Mouse (Mus musculus) CH12.LX (cell line): ENCODE data around the gene Pde4b. TPM values are rescaled to one million over a fixed set of nuclear protein-coding genes. Genes with fewer than 3 reads are reported as not detected.
A peak's percentile ranks its signal among the peaks of the same experiment; 100 is the strongest.

Experiments
- DNase-seq: peaks from one replicate; pipeline ENCODE4 v3.0.0-alpha.2; 2013; ENCODE audit errors: extremely low read depth
- H3K27ac ChIP-seq: 2 replicates; pipeline ENCODE4 v1.5.1; 2012; ENCODE audit warnings: low read depth, mild to moderate bottlenecking, control low read depth, moderate library complexity; ENCODE audit not compliant: insufficient read depth
- H3K27me3 ChIP-seq: replicated peaks from 2 replicates; pipeline ENCODE3; 2012; ENCODE audit warnings: inconsistent platforms
- H3K36me3 ChIP-seq, 2 experiments: replicated peaks in 1 of 2; 2 replicates each; pipeline versions ENCODE3 to v1.6.1; 2012; ENCODE audit warnings: inconsistent platforms in 1 of 2, low read length in 1 of 2, mild to moderate bottlenecking in 1 of 2, mixed read lengths in 1 of 2, moderate library complexity in 1 of 2; ENCODE audit not compliant: control insufficient read depth in 1 of 2, insufficient read depth in 1 of 2
- H3K4me1 ChIP-seq, 2 experiments: 2 replicates each; pipeline ENCODE4 v1.6.1; 2012; ENCODE audit warnings: inconsistent platforms in 1 of 2, moderate library complexity in 1 of 2; ENCODE audit not compliant: insufficient read depth in 2 of 2, control insufficient read depth in 1 of 2
- H3K4me2 ChIP-seq: 2 replicates; pipeline ENCODE4 v1.6.1; 2012; ENCODE audit warnings: low read depth, mild to moderate bottlenecking, control low read depth; ENCODE audit not compliant: poor library complexity, insufficient read depth, severe bottlenecking
- H3K4me3 ChIP-seq, 3 experiments: fragments of 150-350 bp in 1 of 3; sonication (generic) in 1 of 3; replicated peaks in 1 of 3; 2 replicates each; pipeline versions ENCODE3 to v1.5.1; 2011 to 2012; ENCODE audit warnings: low read depth in 2 of 3, low read length in 2 of 3, mild to moderate bottlenecking in 2 of 3, moderate library complexity in 2 of 3, control low read depth in 1 of 3, improper control_type of control experiment in 1 of 3, inconsistent platforms in 1 of 3, mixed read lengths in 1 of 3; ENCODE audit not compliant: poor library complexity in 1 of 3
- H3K79me2 ChIP-seq: replicated peaks from 2 replicates; pipeline ENCODE4 v1.6.1; 2012; ENCODE audit warnings: mild to moderate bottlenecking, moderate library complexity; ENCODE audit not compliant: control insufficient read depth, poor library complexity, insufficient read depth, severe bottlenecking; ENCODE audit errors: extremely low read depth
- H3K9ac ChIP-seq: 2 replicates; pipeline ENCODE4 v1.6.1; 2012; ENCODE audit warnings: low read depth, mild to moderate bottlenecking, control low read depth, moderate library complexity; ENCODE audit not compliant: insufficient read depth
- H3K9me3 ChIP-seq: replicated peaks from 2 replicates; pipeline ENCODE3; 2012; ENCODE audit warnings: low read length, inconsistent platforms, mixed read lengths
- BHLHE40 ChIP-seq: IDR thresholded peaks from 2 replicates; pipeline ENCODE4 v1.6.1; 2011; ENCODE audit warnings: mild to moderate bottlenecking, low read depth, low read length, improper control_type of control experiment
- CHD1 ChIP-seq: IDR thresholded peaks from 2 replicates; pipeline ENCODE4 v1.6.1; 2012; ENCODE audit warnings: low read depth, low read length, improper control_type of control experiment, inconsistent platforms
- CHD2 ChIP-seq: IDR thresholded peaks from 2 replicates; pipeline ENCODE4 v1.6.1; 2011; ENCODE audit warnings: low read length, improper control_type of control experiment
- CTCF ChIP-seq, 2 experiments: IDR thresholded peaks in 1 of 2; conservative IDR thresholded peaks in 1 of 2; 2 replicates each; pipeline ENCODE4 v1.5.1; 2011 to 2012; ENCODE audit warnings: low read depth in 2 of 2, low read length in 2 of 2, improper control_type of control experiment in 1 of 2, inconsistent platforms in 1 of 2, mild to moderate bottlenecking in 1 of 2, moderate library complexity in 1 of 2
- E2F4 ChIP-seq: IDR thresholded peaks from 2 replicates; pipeline ENCODE4 v1.6.1; 2011; ENCODE audit warnings: low read depth, low read length, improper control_type of control experiment; ENCODE audit not compliant: insufficient replicate concordance
- EP300 ChIP-seq: IDR thresholded peaks from 2 replicates; pipeline ENCODE4 v1.6.1; 2011; ENCODE audit warnings: low read length, improper control_type of control experiment
- ETS1 ChIP-seq: conservative IDR thresholded peaks from 2 replicates; pipeline ENCODE4 v1.6.1; 2012; ENCODE audit warnings: low read depth, mild to moderate bottlenecking, inconsistent platforms, low read length, improper control_type of control experiment, moderate library complexity
- JUN ChIP-seq: IDR thresholded peaks from 2 replicates; pipeline ENCODE4 v1.6.1; 2011; ENCODE audit warnings: low read depth, mild to moderate bottlenecking, low read length, improper control_type of control experiment, moderate library complexity; ENCODE audit not compliant: insufficient read depth
- KAT2A ChIP-seq: IDR thresholded peaks from 2 replicates; pipeline ENCODE4 v1.6.1; 2012; ENCODE audit warnings: low read length, improper control_type of control experiment, inconsistent platforms; ENCODE audit not compliant: insufficient replicate concordance
- MAFK ChIP-seq: IDR thresholded peaks from 2 replicates; pipeline ENCODE4 v1.6.1; 2011; ENCODE audit warnings: low read length, improper control_type of control experiment; ENCODE audit not compliant: insufficient replicate concordance
- MAZ ChIP-seq: IDR thresholded peaks from 2 replicates; pipeline ENCODE4 v1.6.1; 2012; ENCODE audit warnings: low read depth, mild to moderate bottlenecking, inconsistent platforms, low read length, improper control_type of control experiment, moderate library complexity
- MEF2A ChIP-seq: IDR thresholded peaks from 2 replicates; pipeline ENCODE4 v1.6.1; 2014; ENCODE audit warnings: low read depth, mild to moderate bottlenecking, inconsistent platforms, low read length, improper control_type of control experiment, borderline replicate concordance
- MXI1 ChIP-seq: IDR thresholded peaks from 2 replicates; pipeline ENCODE4 v1.6.1; 2011; ENCODE audit warnings: mild to moderate bottlenecking, low read depth, low read length, improper control_type of control experiment
- MYC ChIP-seq: IDR thresholded peaks from 2 replicates; pipeline ENCODE4 v1.6.1; 2011; ENCODE audit warnings: low read depth, mild to moderate bottlenecking, improper control_type of control experiment, low read length
- NELFE ChIP-seq: IDR thresholded peaks from 2 replicates; pipeline ENCODE4 v1.6.1; 2011; ENCODE audit warnings: low read depth, low read length, improper control_type of control experiment
- PAX5 ChIP-seq: IDR thresholded peaks from 2 replicates; pipeline ENCODE4 v1.6.1; 2012; ENCODE audit warnings: low read length, inconsistent platforms, mixed read lengths
- POLR2A ChIP-seq: IDR thresholded peaks from 2 replicates; pipeline ENCODE4 v1.6.1; 2011; ENCODE audit warnings: low read depth, mild to moderate bottlenecking, improper control_type of control experiment, low read length
- POLR2AphosphoS2 ChIP-seq: IDR thresholded peaks from 2 replicates; pipeline ENCODE4 v1.6.1; 2011; ENCODE audit warnings: low read depth, low read length, improper control_type of control experiment
- RAD21 ChIP-seq: IDR thresholded peaks from 2 replicates; pipeline ENCODE4 v1.6.1; 2011; ENCODE audit warnings: low read depth, mild to moderate bottlenecking, low read length, improper control_type of control experiment, moderate library complexity
- SMC3 ChIP-seq: IDR thresholded peaks from 2 replicates; pipeline ENCODE4 v1.6.1; 2011; ENCODE audit warnings: low read depth, low read length, improper control_type of control experiment
- TCF12 ChIP-seq: IDR thresholded peaks from 2 replicates; pipeline ENCODE4 v1.6.1; 2014; ENCODE audit warnings: low read depth, mild to moderate bottlenecking, inconsistent platforms, low read length, improper control_type of control experiment
- UBTF ChIP-seq: IDR thresholded peaks from 2 replicates; pipeline ENCODE4 v1.6.1; 2012; ENCODE audit warnings: low read depth, mild to moderate bottlenecking, inconsistent platforms, low read length, improper control_type of control experiment, moderate library complexity
- USF1 ChIP-seq: IDR thresholded peaks from 2 replicates; pipeline ENCODE4 v1.6.1; 2014; ENCODE audit warnings: low read depth, mild to moderate bottlenecking, inconsistent platforms, low read length, improper control_type of control experiment
- USF2 ChIP-seq: conservative IDR thresholded peaks from 2 replicates; pipeline ENCODE4 v1.6.1; 2011; ENCODE audit warnings: low read depth, low read length, improper control_type of control experiment
- ZC3H11A ChIP-seq: IDR thresholded peaks from 2 replicates; pipeline ENCODE4 v1.6.1; 2012; ENCODE audit warnings: low read depth, mild to moderate bottlenecking, inconsistent platforms, low read length, improper control_type of control experiment
- ZKSCAN1 ChIP-seq: IDR thresholded peaks from 2 replicates; pipeline ENCODE4 v1.6.1; 2012; ENCODE audit warnings: low read depth, inconsistent platforms, low read length, improper control_type of control experiment, borderline replicate concordance
- ZMIZ1 ChIP-seq: IDR thresholded peaks from 2 replicates; pipeline ENCODE4 v1.6.1; 2012; ENCODE audit warnings: low read depth, mild to moderate bottlenecking, inconsistent platforms, low read length, improper control_type of control experiment
- dilution Hi-C: fragments of 300-500 bp; cut with MboI; formaldehyde crosslinking; loops from 2 replicates; pipeline ENCODE4 v1.14.3; 2020; ENCODE audit warnings: low sequenced_read_pairs; ENCODE audit not compliant: extremely low pct_unique_long_range_greater_than_20kb, extremely low pct_ligation_motif_present
- in situ Hi-C: fragments of 300-500 bp; cut with MboI; formaldehyde crosslinking; loops from 3 replicates; pipeline ENCODE4 v1.14.3; 2019; ENCODE audit warnings: low sequenced_read_pairs, low pct_ligation_motif_present, low pct_unique_long_range_greater_than_20kb, mixed read lengths
- polyA plus RNA-seq: library from polyadenylated mRNA; unstranded; fragments of >175 nt; gene quantifications from 2 replicates; pipeline ENCODE4 v1.2.1, GENCODE M21; 2012; ENCODE audit warnings: low read depth; ENCODE audit not compliant: insufficient read length
- total RNA-seq, 2 experiments: library from RNA; depleted of rRNA; stranded (reverse); fragments of 300-350 nt in 1 of 2; fragments of >200 nt in 1 of 2; gene quantifications; 2 replicates each; pipeline ENCODE4 v1.2.3; 2012 to 2014

Gene Pde4b
- total and polyA plus RNA-seq, 3 experiments, result 9.6 to 24.2 (median 21.8) TPM

DNA sequence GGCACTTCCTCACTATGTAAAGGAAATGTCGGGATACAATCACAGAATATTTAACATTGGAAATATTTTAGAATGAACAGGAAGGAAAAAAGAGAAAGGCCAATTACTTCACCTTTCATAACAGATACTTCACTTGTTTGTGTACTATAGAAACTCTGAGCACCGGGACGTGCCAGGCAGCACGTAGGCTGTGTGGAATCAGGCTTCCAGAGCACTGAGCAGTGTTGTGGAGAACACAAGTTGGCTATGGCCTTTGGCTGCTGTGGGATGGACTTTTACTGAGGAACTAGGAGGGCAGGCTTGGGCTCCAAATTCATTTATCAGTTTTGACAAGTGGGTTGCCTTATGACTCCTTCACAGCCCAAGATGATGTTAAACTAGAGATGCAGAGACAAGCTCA, 540.5 kb downstream of the Pde4b start:
- dilution Hi-C loops, result no loop called here
- TF ChIP-seq UBTF (no peak), MYC (no peak), MEF2A (no peak)

DNA sequence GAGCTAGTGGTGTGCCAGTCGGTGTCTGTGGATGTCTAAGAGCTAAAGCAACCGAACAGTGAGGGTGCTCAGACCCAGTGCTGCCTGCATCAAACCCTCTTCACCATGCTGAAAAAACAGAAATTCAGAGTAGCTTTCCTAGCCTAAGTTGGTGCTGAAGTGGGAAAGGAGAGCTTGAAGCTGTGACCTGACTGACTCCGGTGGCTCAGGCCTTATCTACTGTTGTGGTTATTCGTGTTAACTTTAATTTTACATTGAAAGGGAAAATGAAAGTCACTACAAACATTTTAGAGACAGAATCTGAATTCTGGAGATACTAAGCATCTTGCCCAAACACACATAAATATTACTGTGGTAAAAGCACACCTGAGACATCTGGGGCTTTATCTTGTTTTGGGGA, 542.3 kb downstream of the Pde4b start:
- Histone ChIP-seq H3K4me2 (peak overlapping the region; percentile 48; the same call in 1 of the 2 replicates), H3K27me3 (no peaks in the 10 kb centered on the region), H3K9me3 (no peaks in the 10 kb centered on the region), H3K4me1 (peaks cover 11 to 31% of the 10 kb centered on the region in 2 experiments), H3K4me3 (no peak overlapping the region), H3K9ac (peak overlapping the region; percentile 8; the same call in 1 of the 2 replicates), H3K79me2 (no peaks in the 10 kb centered on the region), H3K27ac (no peak overlapping the region), H3K36me3 (no peaks in the 10 kb centered on the region)
- in situ Hi-C loops (no loop called here), dilution Hi-C loops (no loop called here)
- no peak for TF ChIP-seq CHD2
- TF ChIP-seq CTCF (conservative IDR thresholded peaks at IDR 0.05 in 1 of 2, IDR thresholded peaks at IDR 0.05 in 1 of 2; ENCODE audit: low read depth in 2 of 2, low read length in 2 of 2), result no peak
- TF ChIP-seq BHLHE40, result no peak
- TF ChIP-seq EP300, result no peak
- TF ChIP-seq NELFE, result no peak
- no peak for TF ChIP-seq USF2
- TF ChIP-seq ZKSCAN1, result no peak
- no peak for TF ChIP-seq ZMIZ1
- no peak for TF ChIP-seq CHD1
- TF ChIP-seq USF1, result no peak
- no peak for TF ChIP-seq MXI1
- no peak for TF ChIP-seq MEF2A
- no peak for TF ChIP-seq POLR2A
- no peak for DNase-seq

More for the DNA sequence above, 540.5 kb downstream of the Pde4b start:
- Histone ChIP-seq H3K9me3 (no peaks in the 10 kb centered on the region), H3K4me2 (no peak overlapping the region), H3K9ac (no peak overlapping the region), H3K27me3 (no peaks in the 10 kb centered on the region), H3K36me3 (no peaks in the 10 kb centered on the region), H3K79me2 (no peaks in the 10 kb centered on the region), H3K4me3 (no peak overlapping the region), H3K4me1 (peaks cover 23 to 48% of the 10 kb centered on the region in 2 experiments), H3K27ac (no peak overlapping the region)
- DNase-seq, result no peak
- in situ Hi-C loops, result no loop called here

GRCm38 (mm10) chr4:102630261-102630660, 542.9 kb downstream of the Pde4b start:
- DNase-seq, result no peak
- no peaks in the 10 kb centered on the region for H3K9me3 ChIP-seq
- no peaks in the 10 kb centered on the region for H3K27me3 ChIP-seq
- in situ Hi-C loops (no loop called here), dilution Hi-C loops (no loop called here)
- H3K4me3 ChIP-seq, result no peak overlapping the region
- H3K9ac ChIP-seq, result no peak overlapping the region
- no peaks in the 10 kb centered on the region for H3K79me2 ChIP-seq
- H3K36me3 ChIP-seq, result no peaks in the 10 kb centered on the region
- H3K4me1 ChIP-seq, result peaks cover 8 to 25% of the 10 kb centered on the region in 2 experiments
- H3K4me2 ChIP-seq, result peak overlapping the region; percentile 2; the same call in 1 of the 2 replicates
- H3K27ac ChIP-seq, result no peak overlapping the region
- TF ChIP-seq JUN (no peak), E2F4 (no peak), SMC3 (no peak), PAX5 (no peak), MAZ (no peak), KAT2A (no peak), USF2 (no peak), USF1 (no peak), MAFK (no peak), CTCF (conservative IDR thresholded peaks at IDR 0.05 in 1 of 2, IDR thresholded peaks at IDR 0.05 in 1 of 2; ENCODE audit: low read depth in 2 of 2, low read length in 2 of 2) (no peak), POLR2A (no peak), UBTF (no peak), POLR2AphosphoS2 (no peak), CHD1 (no peak), ETS1 (no peak), TCF12 (no peak), RAD21 (no peak), ZC3H11A (no peak)
